ENCODE assay signal across 13 mouse cellular contexts in genomic region chr9:115301593-115301992, GRCm38 (mm10). TPM values are rescaled to one million over a fixed set of nuclear protein-coding genes. Genes with fewer than 3 reads are reported as not detected.
DNase-seq lines count a peak whose midpoint lies in the region; ATAC-seq and TF ChIP-seq lines count a peak whose summit lies in the region.
"Had no signal": no experiment of that assay in that cellular context is flagged by ENCODE, and none has a peak within 500 bp of the region (broad histone marks: within the 10 kb centered on the region; RNA-seq: fewer than 3 reads in every experiment).

No protein-coding gene starts in this region.

- no peak overlapping the region for H3K9ac ChIP-seq in hindbrain, embryonic 11.5 days (ENCODE audit: low read depth, low read length)
- H3K9ac ChIP-seq in liver, embryonic 14.5 days (replicated peaks): no peak overlapping the region

- H3K9me3 ChIP-seq in hindbrain, embryonic 10.5 days: no peaks in the 10 kb centered on the region
- no peaks in the 10 kb centered on the region for H3K9me3 ChIP-seq in hindbrain, embryonic 11.5 days (ENCODE audit: control insufficient read depth, low read length)
- H3K9me3 ChIP-seq in G1E (replicated peaks): no peaks in the 10 kb centered on the region
- H3K9me3 ChIP-seq in liver, embryonic 14.5 days (ENCODE audit: control insufficient read depth, low read length): no peaks in the 10 kb centered on the region

- no peak for TF ChIP-seq EP300 in liver, embryonic 14.5 days (IDR thresholded peaks at IDR 0.05; ENCODE audit: low read depth)

- no peak overlapping the region for H3K4me2 ChIP-seq in hindbrain, embryonic 11.5 days (replicated peaks; ENCODE audit: low read depth, low read length)
- peak overlapping the region; percentile 13; the same call in 1 of the 2 replicates for H3K4me2 ChIP-seq in liver, embryonic 14.5 days (ENCODE audit: low read depth)

- peaks cover 17% of the 10 kb centered on the region; the same call in 1 of the 2 replicates for H3K36me3 ChIP-seq in hindbrain, embryonic 10.5 days
- H3K36me3 ChIP-seq in hindbrain, embryonic 11.5 days (ENCODE audit: control insufficient read depth, insufficient read depth, low read length): no peaks in the 10 kb centered on the region
- peaks cover 36% of the 10 kb centered on the region for H3K36me3 ChIP-seq in G1E (replicated peaks)
- H3K36me3 ChIP-seq in liver, embryonic 14.5 days (replicated peaks; ENCODE audit: control insufficient read depth, insufficient read depth, low read depth): no peaks in the 10 kb centered on the region; the same call in 1 of the 2 replicates

- 87% methylated on average over 7 of the region's 7 CpGs for WGBS in hindbrain, embryonic 10.5 days
- 87% methylated on average over 7 of the region's 7 CpGs for WGBS in hindbrain, embryonic 11.5 days
- 71% methylated on average over 7 of the region's 7 CpGs for WGBS in liver, embryonic 14.5 days (ENCODE audit: insufficient replicate concordance)

- peaks cover 43% of the 10 kb centered on the region for H3K4me1 ChIP-seq in hindbrain, embryonic 10.5 days (replicated peaks)
- H3K4me1 ChIP-seq in hindbrain, embryonic 11.5 days (replicated peaks; ENCODE audit: control insufficient read depth, insufficient read depth, low read length): 0 out of 2 replicates have a peak, but pooled peaks cover 3% of the 10 kb centered on the region
- peaks cover 40% of the 10 kb centered on the region for H3K4me1 ChIP-seq in G1E (ENCODE audit: insufficient read depth, low read depth, low read length)
- H3K4me1 ChIP-seq in liver, embryonic 14.5 days (replicated peaks; ENCODE audit: control insufficient read depth in 2 of 2, insufficient read depth in 2 of 2, low read length in 1 of 2): peaks cover 34 to 38% of the 10 kb centered on the region in 2 experiments

- H3K27me3 ChIP-seq in hindbrain, embryonic 10.5 days (ENCODE audit: insufficient read depth, poor library complexity, severe bottlenecking): no peaks in the 10 kb centered on the region
- H3K27me3 ChIP-seq in hindbrain, embryonic 11.5 days (ENCODE audit: control insufficient read depth, insufficient read depth, low read length): no peaks in the 10 kb centered on the region
- H3K27me3 ChIP-seq in G1E (ENCODE audit: insufficient read depth, low read length): no peaks in the 10 kb centered on the region
- no peaks in the 10 kb centered on the region for H3K27me3 ChIP-seq in liver, embryonic 14.5 days (ENCODE audit: control insufficient read depth, insufficient read depth, low read length)
- H3K27me3 ChIP-seq: CH12.LX had no signal

- no peak for TF ChIP-seq CTCF in G1E (IDR thresholded peaks at IDR 0.05; ENCODE audit: low read depth, low read length)
- no peak for TF ChIP-seq CTCF in liver, embryonic 14.5 days (IDR thresholded peaks at IDR 0.05; ENCODE audit: low read depth)

- ATAC-seq in hindbrain, embryonic 11.5 days (ENCODE audit: low FRiP score): no peak
- ATAC-seq in G1E (ENCODE audit: extremely low read depth, insufficient number of reproducible peaks, low FRiP score, poor library complexity, severe bottlenecking): no peak
- 0 out of 2 replicates have a peak, but pooled peaks have one; percentile 10 for ATAC-seq in granulocyte monocyte progenitor cell, adult 5-6 weeks (replicated peaks; ENCODE audit: poor library complexity, severe bottlenecking)
- ATAC-seq in liver, embryonic 14.5 days (ENCODE audit: insufficient read depth): peak; percentile 10; the same call in 1 of the 2 replicates
- ATAC-seq in erythroblast, adult 5-6 weeks (replicated peaks; ENCODE audit: low FRiP score, poor library complexity, severe bottlenecking): no peak; the same call in 1 of the 2 replicates

- 0 out of 2 replicates have a peak overlapping the region, but pooled peaks have one; percentile 29 for H3K27ac ChIP-seq in hindbrain, embryonic 10.5 days
- H3K27ac ChIP-seq in hindbrain, embryonic 11.5 days (ENCODE audit: low read depth, low read length): no peak overlapping the region
- H3K27ac ChIP-seq in liver, embryonic 14.5 days: no peak overlapping the region

- no peak for DNase-seq in hindbrain, embryonic 10.5 days (ENCODE audit: low spot score)
- no peak for DNase-seq in hindbrain, embryonic 11.5 days (ENCODE audit: low spot score)
- DNase-seq in G1E (ENCODE audit: low spot score): no peak
- DNase-seq in liver, embryonic 14.5 days (ENCODE audit: low read depth in 3 of 3, low spot score in 3 of 3): no peak
- DNase-seq in thymus, adult 18-20 months: no peak
- DNase-seq: adrenal gland, postnatal 25 days; gastrocnemius, postnatal 10 days; heart, postnatal 4 days; lung, postnatal 14 days; thymus, postnatal 4 days had no signal

- H3K4me3 ChIP-seq in hindbrain, embryonic 10.5 days: no peak overlapping the region
- no peak overlapping the region for H3K4me3 ChIP-seq in hindbrain, embryonic 11.5 days (ENCODE audit: low read depth, low read length)
- peak overlapping the region; percentile 52; the same call in 1 of the 2 replicates for H3K4me3 ChIP-seq in G1E (ENCODE audit: low read depth, low read length)
- H3K4me3 ChIP-seq in liver, embryonic 14.5 days (ENCODE audit: insufficient read depth in 1 of 2, low read depth in 2 of 2, low read length in 2 of 2): no peak overlapping the region

RNA-seq across cellular contexts. Expression of gene Stt3b, which starts 8.6 kb away (rescaled TPM):
- 92.4 and 100 TPM in 2 replicates for polyA plus RNA-seq in hindbrain, embryonic 10.5 days (2016; fragmentation: Nextera tagmentation; extraction: Ambion mirVana)
- polyA plus RNA-seq in hindbrain, embryonic 11.5 days (2014; fragmentation: Nextera tagmentation; extraction: Ambion mirVana): 112 and 123 TPM in 2 replicates
- total RNA-seq in G1E (2014; fragmentation: Nextera tagmentation): 95.9 and 98.2 TPM in 2 replicates
- total RNA-seq in G1E (2017): 65.4 and 67.8 TPM in 2 replicates
- polyA plus RNA-seq in G1E (2012): 26.0 and 35.0 TPM in 2 replicates
- total RNA-seq in granulocyte monocyte progenitor cell, adult 5-6 weeks (2014; fragmentation: Nextera tagmentation): 91.1 and 97.6 TPM in 2 replicates
- total RNA-seq in granulocyte monocyte progenitor cell, adult 5-6 weeks (2017): 127 and 130 TPM in 2 replicates
- polyA plus RNA-seq in liver, embryonic 14.5 days (2012; rRNA removed): 18.4 and 24.6 TPM in 2 replicates
- 64.4 and 72.6 TPM in 2 replicates for polyA plus RNA-seq in liver, embryonic 14.5 days (2014; fragmentation: Nextera tagmentation; extraction: Ambion mirVana)
- total RNA-seq in erythroblast, adult 5-6 weeks (2015; ENCODE audit: low replicate concordance): 38.7 and 39.8 TPM in 2 replicates
- 27.3 and 35.0 TPM in 2 replicates for total RNA-seq in erythroblast, adult 5-6 weeks (2017; ENCODE audit: low replicate concordance)

Comparison
In these comparisons a context has a peak if more than half of its experiments do, and no peak if none do; other contexts are left out.
1. ATAC-seq: peak in granulocyte monocyte progenitor cell, adult 5-6 weeks (single experiment) and liver, embryonic 14.5 days (single experiment); none in hindbrain, embryonic 11.5 days (single experiment), G1E (single experiment) and erythroblast, adult 5-6 weeks (single experiment).